Mouse (Mus musculus) testis, adult 2 months (tissue): ENCODE results near the gene Gm27029.
"Not testable (repeated sequence)": the region's sequence is repeated elsewhere in the genome, so short reads cannot be mapped to it uniquely, and the experiment has no call there.

Experiments
- CTCF ChIP-seq: fragments of 200-500 bp; IDR thresholded peaks from 2 replicates; pipeline ENCODE4 v1.5.1; 2012; ENCODE audit warnings: low read depth, mild to moderate bottlenecking, inconsistent platforms, low read length, moderate library complexity; ENCODE audit not compliant: control insufficient read depth, insufficient read depth, insufficient replicate concordance
- POLR2A ChIP-seq: fragments of 200-500 bp; IDR thresholded peaks from 2 replicates; pipeline ENCODE4 v1.6.1; 2012; ENCODE audit warnings: low read depth, mild to moderate bottlenecking, inconsistent platforms, low read length, moderate library complexity; ENCODE audit not compliant: control insufficient read depth

DNA sequence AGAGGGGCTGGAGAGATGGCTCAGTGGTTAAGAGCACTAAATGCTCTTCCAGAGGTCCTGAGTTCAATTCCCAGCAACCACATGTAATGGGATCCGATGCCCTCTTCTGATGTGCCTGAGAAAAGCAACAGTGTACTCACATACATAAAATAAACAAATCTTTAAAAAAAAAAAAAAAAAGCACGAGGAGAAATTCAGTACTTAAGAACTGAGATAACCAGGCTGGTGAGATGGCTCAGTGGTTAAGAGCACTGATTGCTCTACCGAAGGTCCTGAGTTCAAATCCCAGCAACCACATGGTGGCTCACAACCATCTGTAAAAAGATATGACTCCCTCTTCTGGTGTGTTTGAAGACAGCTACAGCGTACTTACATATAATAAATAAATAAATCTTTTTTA, 25.0 kb upstream of the Gm27029 start:
- TF ChIP-seq POLR2A, CTCF: not testable (repeated sequence)
